Mouse (Mus musculus) frontal cortex, postnatal 36 days (tissue): ENCODE measurements around the gene Ecsit.
A peak's percentile ranks its signal among the peaks of the same experiment; 100 is the strongest.
"Not testable (repeated sequence)": the region's sequence is repeated elsewhere in the genome, so short reads cannot be mapped to it uniquely, and the experiment has no call there.

Source experiments
- DNase-seq, 2 experiments: peaks; one replicate each; pipeline ENCODE4 v3.0.0; 2022; ENCODE audit warnings: low spot score in 2 of 2

Ecsit gene

GRCm38 (mm10) chr9:22089986-22090385 is 4.7 kb upstream of the Ecsit start:
- no peak for DNase-seq

GRCm38 (mm10) chr9:22089281-22089680 is 4.0 kb upstream of the Ecsit start:
- DNase-seq: no peak

GRCm38 (mm10) chr9:22087034-22087618 is 1.9 kb upstream of the Ecsit start:
- DNase-seq: no peak

DNA sequence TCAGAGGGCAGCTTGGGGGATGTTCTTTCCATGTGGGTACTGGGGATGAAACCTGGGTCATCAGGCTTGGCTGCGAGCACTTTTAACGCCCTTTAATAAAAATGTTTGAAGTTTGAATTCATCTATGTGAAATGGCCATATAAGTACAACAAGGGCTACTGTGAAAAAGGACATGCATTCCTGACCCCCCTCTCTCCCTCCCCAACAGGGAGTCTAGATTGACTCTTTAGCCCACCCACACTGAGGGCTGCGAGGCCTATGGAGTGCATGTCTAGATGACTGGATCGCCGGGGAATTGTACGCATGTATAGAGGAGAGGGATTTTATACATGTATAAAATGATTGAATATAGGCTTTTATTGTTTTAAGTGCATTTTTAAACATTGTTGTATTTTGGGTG is 774 bp upstream of the Ecsit start:
- DNase-seq: no peak

- no peak for DNase-seq
Measured at GRCm38 (mm10) chr9:22084667-22085021, 594 bp downstream of the Ecsit start.

DNA sequence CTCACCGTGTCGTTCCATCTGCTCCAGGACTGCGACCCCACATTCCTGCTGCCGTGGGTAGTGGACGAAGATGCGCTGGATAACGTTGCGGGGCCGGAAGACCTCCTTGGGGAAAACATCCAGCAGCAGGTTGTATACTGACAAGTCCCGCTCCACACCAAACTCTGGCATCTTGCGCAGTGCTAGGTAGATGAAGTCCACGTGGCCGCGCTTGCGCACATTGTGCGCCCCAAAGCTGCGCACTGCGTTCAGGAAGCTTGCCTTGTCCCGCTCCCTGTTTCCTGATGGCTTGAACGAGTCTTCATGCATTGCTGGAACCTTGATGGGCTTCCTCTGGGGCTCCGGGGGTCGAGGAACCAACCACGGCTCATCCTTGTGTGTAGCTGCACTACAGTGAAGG is 9.0 kb downstream of the Ecsit start:
- no peak for DNase-seq

DNA sequence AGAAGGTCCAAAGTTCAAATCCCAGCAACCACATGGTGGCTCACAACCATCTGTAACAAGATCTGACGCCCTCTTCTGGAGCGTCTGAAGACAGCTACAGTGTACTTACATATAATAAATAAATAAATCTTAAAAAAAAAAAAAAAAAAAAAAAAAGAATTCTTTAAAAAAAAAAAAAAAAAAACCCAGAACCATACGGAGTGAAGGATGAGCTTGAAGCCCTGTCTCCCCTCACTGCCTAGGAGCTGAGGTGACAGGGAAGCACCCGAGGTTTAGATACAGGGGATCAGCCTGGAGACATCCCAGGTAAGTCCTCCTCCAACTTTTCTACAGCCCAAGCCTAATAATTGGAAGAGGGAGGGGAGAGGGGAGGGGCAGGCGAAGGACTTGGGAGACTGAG is 9.5 kb downstream of the Ecsit start:
- DNase-seq: not testable (repeated sequence)

DNA sequence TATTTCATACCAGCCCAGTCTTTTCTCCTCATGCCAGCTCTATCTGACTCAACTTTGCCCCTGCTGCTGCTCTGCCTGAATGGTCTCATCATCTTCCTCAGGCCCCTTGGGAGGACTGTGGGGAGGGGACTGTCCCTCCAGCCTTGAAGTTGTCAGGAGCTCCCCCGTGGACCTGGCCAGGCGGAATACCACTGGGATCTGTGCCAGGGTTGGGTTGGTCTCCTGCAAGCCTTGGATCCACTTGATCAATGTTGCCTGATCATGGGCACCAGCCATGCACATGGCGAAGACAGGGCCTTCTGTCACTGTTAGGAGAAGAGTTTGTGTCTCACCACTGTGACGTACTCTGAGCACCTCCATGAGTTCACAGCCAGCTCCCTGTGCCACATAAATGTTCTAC is 13.0 kb downstream of the Ecsit start:
- no peak for DNase-seq

GRCm38 (mm10) chr9:22070791-22071573 is 14.3 kb downstream of the Ecsit start, which contains the start of the genes Gm49318 and Zfp653:
TSS of gene Gm49318 (minus strand) at chr9:22071259.
TSS of gene Zfp653 (minus strand) at chr9:22071376.
- peak; percentile 96 for DNase-seq

DNA sequence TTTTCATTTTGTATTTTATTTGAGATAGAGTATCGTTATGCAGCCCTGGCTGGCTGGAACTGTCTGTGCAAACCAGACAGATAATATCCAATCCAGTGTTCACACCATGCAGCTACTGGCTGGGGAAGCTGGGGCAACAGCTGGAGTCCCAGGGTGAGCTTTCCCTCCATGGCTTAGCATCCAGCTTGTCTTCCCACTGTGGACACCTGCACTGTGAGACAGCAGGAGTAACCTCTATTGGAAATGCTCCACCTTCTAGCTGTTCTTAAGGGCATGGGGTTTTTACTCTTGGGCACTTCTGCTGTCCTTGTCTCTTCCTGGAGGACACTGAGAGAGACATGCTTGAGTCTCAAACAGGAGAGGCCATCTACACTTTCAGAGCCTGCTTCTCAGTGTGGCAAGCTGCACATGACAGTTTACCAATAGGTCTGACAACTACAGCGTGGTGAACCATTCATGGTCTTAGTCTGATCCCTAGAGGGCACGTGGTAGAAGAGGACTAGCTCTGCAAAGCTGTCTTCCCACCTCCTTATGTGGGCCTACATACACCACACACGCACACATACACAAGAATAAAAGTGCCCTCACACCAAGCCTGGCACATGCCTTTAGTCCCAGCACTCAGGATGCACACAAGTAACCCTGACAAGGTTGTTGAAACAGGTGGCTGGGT is 15.2 kb downstream of the Ecsit start:
- no peak for DNase-seq

GRCm38 (mm10) chr9:22067195-22067594 is 18.0 kb downstream of the Ecsit start:
- DNase-seq: no peak

DNA sequence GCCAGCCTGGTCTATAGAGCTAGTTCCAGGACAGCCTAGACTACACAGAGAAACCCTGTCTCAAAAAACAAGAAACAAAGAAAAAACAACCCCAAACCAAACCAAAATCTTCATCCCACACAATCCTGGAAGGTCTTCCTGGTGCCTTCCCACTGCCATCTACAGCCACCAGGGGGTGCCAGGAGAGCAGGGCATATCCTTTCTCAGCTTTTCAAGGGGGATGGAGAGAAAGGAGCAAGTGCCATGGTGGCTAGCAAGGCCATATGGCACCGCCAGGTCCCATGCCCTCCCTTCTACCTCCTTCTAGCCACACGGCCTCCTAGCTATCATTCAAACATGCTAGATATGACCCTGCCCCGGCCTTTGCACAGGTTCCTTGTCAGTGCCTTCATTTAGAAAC is 18.8 kb downstream of the Ecsit start:
- no peak for DNase-seq

GRCm38 (mm10) chr9:22065642-22066041 is 19.6 kb downstream of the Ecsit start:
- no peak for DNase-seq

GRCm38 (mm10) chr9:22064341-22064740 is 20.9 kb downstream of the Ecsit start:
- no peak for DNase-seq

DNA sequence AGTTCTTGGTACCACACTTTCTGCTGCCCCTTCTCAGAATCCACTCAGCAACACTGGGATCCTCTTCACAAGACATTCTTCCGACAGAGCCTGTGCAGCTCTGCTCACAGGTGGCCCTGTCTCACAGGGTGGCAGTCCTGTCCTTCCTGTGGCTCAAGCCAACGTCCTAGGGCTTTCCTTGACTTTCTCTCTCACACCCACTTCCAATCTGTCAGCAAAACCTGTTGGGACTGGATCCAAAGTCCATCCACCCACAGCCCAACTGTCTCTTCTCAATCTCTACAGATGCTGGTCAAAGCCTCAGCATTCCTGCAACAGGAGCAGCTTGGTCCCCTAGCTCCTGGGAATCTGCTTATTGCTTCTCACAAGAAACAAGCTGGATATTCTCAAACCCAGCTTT is 23.9 kb downstream of the Ecsit start:
- peak; percentile 65 to 86 for DNase-seq

GRCm38 (mm10) chr9:22058011-22058424 is 27.2 kb downstream of the Ecsit start:
- DNase-seq: no peak

DNA sequence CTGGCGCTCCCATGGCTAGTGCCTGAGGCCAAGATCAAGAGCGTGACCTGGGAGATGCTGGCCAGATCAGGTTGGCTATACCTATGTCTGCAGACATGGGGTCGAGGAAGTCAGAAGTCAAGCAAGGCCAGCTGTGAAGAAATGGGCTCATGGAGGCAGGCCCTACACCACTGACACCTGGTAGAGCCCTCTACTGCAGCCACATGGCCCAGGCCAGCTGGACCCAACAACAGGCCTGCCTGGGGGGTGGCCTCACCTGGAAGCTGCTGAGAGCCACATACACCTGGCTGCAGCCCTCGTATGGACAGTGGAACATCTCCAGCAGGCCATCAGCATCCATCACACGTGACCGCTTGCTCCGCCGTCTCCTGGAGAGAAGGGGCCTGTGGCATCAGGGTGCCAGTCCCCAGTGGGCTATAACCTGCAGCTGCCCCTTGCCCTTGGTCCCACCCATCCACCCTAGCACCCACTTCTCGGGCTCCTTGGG is 28.2 kb downstream of the Ecsit start:
- DNase-seq: no peak

- DNase-seq: no peak
Measured at GRCm38 (mm10) chr9:22056303-22056910, 28.8 kb downstream of the Ecsit start.

DNA sequence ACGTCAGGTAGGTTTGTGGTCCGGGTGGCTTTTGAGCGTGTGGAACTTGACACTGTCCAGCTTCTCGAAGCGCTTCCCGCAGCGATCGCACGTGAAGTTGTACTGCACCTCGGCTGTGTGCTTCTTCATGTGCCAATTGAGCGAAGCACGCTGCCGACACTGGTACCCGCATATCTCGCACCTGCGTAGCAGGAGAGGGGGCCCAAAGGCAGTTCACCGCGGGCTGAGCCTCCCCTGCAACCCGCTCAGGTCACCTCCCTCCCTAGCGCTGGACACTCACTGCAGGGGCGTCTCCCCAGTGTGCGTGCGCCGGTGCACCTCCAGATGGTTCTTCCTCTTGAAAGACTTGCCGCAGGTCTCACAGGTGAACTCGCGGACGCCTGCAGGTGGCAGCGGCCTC is 29.5 kb downstream of the Ecsit start:
- DNase-seq: no peak

- DNase-seq: peak; percentile 77 to 86
Measured at GRCm38 (mm10) chr9:22054411-22055076, 30.7 kb downstream of the Ecsit start.

GRCm38 (mm10) chr9:22053657-22054056 is 31.6 kb downstream of the Ecsit start:
- no peak for DNase-seq

DNA sequence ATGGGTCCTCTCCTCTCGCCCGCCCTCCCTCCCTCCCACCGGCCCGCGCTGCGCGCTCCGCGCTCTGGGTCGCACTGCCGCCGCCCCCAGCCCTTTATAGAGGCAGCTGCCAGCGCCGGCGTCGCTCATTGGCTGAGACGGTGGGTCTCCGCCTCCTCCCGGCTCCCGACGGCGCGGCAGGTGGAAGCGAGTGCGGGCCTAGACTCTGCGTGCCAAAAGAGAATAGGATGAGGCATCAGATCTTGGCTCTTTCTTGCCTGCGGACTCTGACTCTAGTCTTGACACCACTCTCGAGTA is 33.3 kb downstream of the Ecsit start, which contains the start of gene Elavl3:
TSS of gene Elavl3 (minus strand) at position 66 of the 297 bp plus-strand sequence.
- peak; percentile 77 to 79 for DNase-seq
